Mouse (Mus musculus) ES-E14 (cell line): ENCODE data around the gene Zfp512b.

Experiments
- HCFC1 ChIP-seq: IDR thresholded peaks from 2 replicates; pipeline ENCODE4 v1.6.1; 2012; ENCODE audit warnings: low read length, inconsistent platforms, borderline replicate concordance; ENCODE audit not compliant: insufficient read depth
- ZNF384 ChIP-seq: IDR thresholded peaks from 2 replicates; pipeline ENCODE4 v1.6.1; 2012; ENCODE audit warnings: low read depth, low read length, inconsistent platforms

- TF ChIP-seq HCFC1 (no peak), ZNF384 (no peak)
Observed at GRCm38 (mm10) chr2:181590471-181590870, 2.1 kb downstream of the Zfp512b start.
